Mouse (Mus musculus): ENCODE results near the gene Sdk2.

DNA sequence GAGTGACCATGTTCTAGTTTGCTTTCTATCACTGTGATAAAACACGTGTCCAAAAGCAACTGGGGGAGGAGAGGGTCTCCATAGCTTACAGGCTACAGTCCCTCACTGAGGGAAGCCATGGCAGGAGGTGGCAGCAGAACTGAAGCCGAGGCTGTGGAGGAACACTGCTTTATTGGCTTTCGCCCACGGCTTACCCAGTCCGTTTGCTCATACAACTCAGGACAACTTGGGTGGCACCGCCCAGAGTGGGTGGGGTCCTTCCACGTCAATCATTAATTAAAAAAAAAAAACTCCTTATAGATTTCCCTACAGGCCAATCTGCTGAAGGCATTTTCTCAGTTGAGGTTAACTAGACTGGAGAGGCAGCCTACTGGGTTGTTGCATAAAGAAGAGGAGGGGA lies 133.9 kb downstream of the Sdk2 start:
- TF ChIP-seq CTCF (IDR thresholded peaks at IDR 0.05; ENCODE audit: insufficient read depth, low read length) (no peak), POLR2A (IDR thresholded peaks at IDR 0.05; ENCODE audit: borderline replicate concordance, extremely low read depth, low read depth, low read length) (no peak)

All from lung, adult 2 months (tissue).